ENCODE assay signal across 8 mouse cellular contexts in genomic region chr1:106316641-106317304, GRCm38 (mm10).
DNase-seq lines count a peak whose midpoint lies in the region; ATAC-seq lines count a peak whose summit lies in the region.

No protein-coding gene starts in this region.

- H3K9me3 ChIP-seq in liver, embryonic 16.5 days (replicated peaks; ENCODE audit: control insufficient read depth, low read length), result no peaks in the 10 kb centered on the region
- no peaks in the 10 kb centered on the region for H3K9me3 ChIP-seq in liver, embryonic 11.5 days (ENCODE audit: control insufficient read depth, low read length)
- H3K9me3 ChIP-seq in kidney, embryonic 14.5 days (ENCODE audit: control insufficient read depth, low read length), result no peaks in the 10 kb centered on the region

- no peaks in the 10 kb centered on the region for H3K36me3 ChIP-seq in liver, embryonic 16.5 days (ENCODE audit: control insufficient read depth, insufficient read depth)
- no peaks in the 10 kb centered on the region for H3K36me3 ChIP-seq in liver, embryonic 11.5 days (ENCODE audit: control insufficient read depth, insufficient read depth, low read length)
- no peaks in the 10 kb centered on the region for H3K36me3 ChIP-seq in kidney, embryonic 14.5 days (ENCODE audit: control insufficient read depth, insufficient read depth, low read length)
- no peaks in the 10 kb centered on the region for H3K36me3 ChIP-seq in splenic B cell, adult 2 months (ENCODE audit: control insufficient read depth, insufficient read depth, low read length, poor library complexity, severe bottlenecking)

- ATAC-seq in liver, embryonic 16.5 days (ENCODE audit: low read depth), result peak; percentile 43; the same call in 1 of the 2 replicates
- ATAC-seq in liver, embryonic 11.5 days (replicated peaks; ENCODE audit: low FRiP score), result no peak
- peak; percentile 86 for ATAC-seq in granulocyte monocyte progenitor cell, adult 5-6 weeks (replicated peaks; ENCODE audit: poor library complexity, severe bottlenecking)
- no peak for ATAC-seq in kidney, embryonic 14.5 days (ENCODE audit: low FRiP score, low TSS enrichment)

- H3K4me3 ChIP-seq in liver, embryonic 16.5 days (ENCODE audit: low read depth, low read length), result no peak overlapping the region
- H3K4me3 ChIP-seq in liver, embryonic 11.5 days (ENCODE audit: low read depth, low read length), result no peak overlapping the region
- no peak overlapping the region for H3K4me3 ChIP-seq in kidney, embryonic 14.5 days (ENCODE audit: low read length)

- H3K4me1 ChIP-seq in liver, embryonic 16.5 days (ENCODE audit: control insufficient read depth, low read depth, low read length), result no peaks in the 10 kb centered on the region
- H3K4me1 ChIP-seq in liver, embryonic 11.5 days (replicated peaks; ENCODE audit: control insufficient read depth, insufficient read depth, low read length), result peaks cover 5% of the 10 kb centered on the region
- H3K4me1 ChIP-seq in kidney, embryonic 14.5 days (ENCODE audit: control insufficient read depth, insufficient read depth, low read length), result no peaks in the 10 kb centered on the region

- no peak for DNase-seq in liver, embryonic 11.5 days (ENCODE audit: low spot score)
- DNase-seq in splenic B cell, adult 2 months (ENCODE audit: low read depth, low spot score), result peak; percentile 47
- DNase-seq in left cerebral cortex, adult 9 months (ENCODE audit: low spot score in 2 of 2), result no peak
- no peak for DNase-seq in right cerebral cortex, adult 2 months (ENCODE audit: low spot score in 2 of 2)
- DNase-seq in spleen, adult 18-20 months, result no peak

- 17% methylated on average over 4 of the region's 4 CpGs for WGBS in liver, embryonic 16.5 days (ENCODE audit: insufficient replicate concordance)
- WGBS in liver, embryonic 11.5 days, result 51% methylated on average over 4 of the region's 4 CpGs
- 78% methylated on average over 4 of the region's 4 CpGs for WGBS in kidney, embryonic 14.5 days

- no peak overlapping the region for H3K9ac ChIP-seq in liver, embryonic 16.5 days (ENCODE audit: low read depth, low read length)
- H3K9ac ChIP-seq in liver, embryonic 11.5 days (ENCODE audit: low read depth, low read length), result no peak overlapping the region
- no peak overlapping the region for H3K9ac ChIP-seq in kidney, embryonic 14.5 days (ENCODE audit: low read depth, low read length)

- H3K27ac ChIP-seq in liver, embryonic 16.5 days (ENCODE audit: low read length), result no peak overlapping the region
- no peak overlapping the region for H3K27ac ChIP-seq in liver, embryonic 11.5 days (ENCODE audit: low read depth, low read length)
- peak overlapping the region; percentile 30; the same call in 1 of the 2 replicates for H3K27ac ChIP-seq in kidney, embryonic 14.5 days (ENCODE audit: low read depth, low read length)

- H3K4me2 ChIP-seq in liver, embryonic 16.5 days (ENCODE audit: low read depth, low read length), result no peak overlapping the region
- H3K4me2 ChIP-seq in liver, embryonic 11.5 days, result no peak overlapping the region
- H3K4me2 ChIP-seq in kidney, embryonic 14.5 days (replicated peaks; ENCODE audit: low read depth, low read length), result no peak overlapping the region

- H3K27me3 ChIP-seq in liver, embryonic 16.5 days (ENCODE audit: control insufficient read depth, insufficient read depth, low read depth, low read length), result no peaks in the 10 kb centered on the region
- no peaks in the 10 kb centered on the region for H3K27me3 ChIP-seq in liver, embryonic 11.5 days (replicated peaks; ENCODE audit: control insufficient read depth, insufficient read depth, low read length)
- H3K27me3 ChIP-seq in kidney, embryonic 14.5 days (ENCODE audit: control insufficient read depth, insufficient read depth, low read length), result no peaks in the 10 kb centered on the region
- H3K27me3 ChIP-seq in splenic B cell, adult 2 months (ENCODE audit: control insufficient read depth, insufficient read depth, low read length, poor library complexity, severe bottlenecking), result no peaks in the 10 kb centered on the region

Comparison
In these comparisons a context has a peak if more than half of its experiments do, and no peak if none do; other contexts are left out.
1. ATAC-seq: peak in liver, embryonic 16.5 days (single experiment) and granulocyte monocyte progenitor cell, adult 5-6 weeks (single experiment); none in liver, embryonic 11.5 days (single experiment) and kidney, embryonic 14.5 days (single experiment).